In genomic region chr17:32528408-32529337, GRCm38 (mm10) we compare ENCODE assay signal across 8 mouse cellular contexts. TPM values are rescaled to one million over a fixed set of nuclear protein-coding genes. Genes with fewer than 3 reads are reported as not detected.
DNase-seq lines count a peak whose midpoint lies in the region; ATAC-seq and TF ChIP-seq lines count a peak whose summit lies in the region.

No protein-coding gene starts in this region.

- peaks cover 7% of the 10 kb centered on the region for H3K4me1 ChIP-seq in bone marrow macrophage, adult 2 months (ENCODE audit: control insufficient read depth, insufficient read depth, low read length)
- H3K4me1 ChIP-seq in embryonic facial prominence, embryonic 15.5 days = no peaks in the 10 kb centered on the region
- 0 out of 2 replicates have a peak, but pooled peaks cover 3% of the 10 kb centered on the region for H3K4me1 ChIP-seq in kidney, embryonic 14.5 days (ENCODE audit: control insufficient read depth, insufficient read depth, low read length)
- H3K4me1 ChIP-seq in limb, embryonic 14.5 days (ENCODE audit: control insufficient read depth, insufficient read depth, low read length) = no peaks in the 10 kb centered on the region
- H3K4me1 ChIP-seq in midbrain, embryonic 16.5 days (ENCODE audit: control insufficient read depth, insufficient read depth, low read length) = no peaks in the 10 kb centered on the region
- H3K4me1 ChIP-seq in spleen, adult 2 months (ENCODE audit: control insufficient read depth, insufficient read depth, insufficient read length) = peaks cover 6% of the 10 kb centered on the region

- no peak for ATAC-seq in embryonic facial prominence, embryonic 15.5 days (ENCODE audit: insufficient number of reproducible peaks, low FRiP score, low TSS enrichment, low read depth)
- peak; percentile 89 for ATAC-seq in kidney, embryonic 14.5 days (ENCODE audit: low FRiP score, low TSS enrichment)
- peak; percentile 37 for ATAC-seq in limb, embryonic 14.5 days (ENCODE audit: low FRiP score, low read depth)
- ATAC-seq in midbrain, embryonic 16.5 days = peak; percentile 68; the same call in 1 of the 2 replicates

- 25% methylated on average over 26 of the region's 26 CpGs for WGBS in embryonic facial prominence, embryonic 15.5 days
- WGBS in kidney, embryonic 14.5 days = 16% methylated on average over 26 of the region's 26 CpGs
- 22% methylated on average over 25 of the region's 26 CpGs for WGBS in limb, embryonic 14.5 days
- WGBS in midbrain, embryonic 16.5 days = 18% methylated on average over 26 of the region's 26 CpGs
- 14% methylated on average over 26 of the region's 26 CpGs for WGBS in spleen, adult 2 months

- H3K27ac ChIP-seq in bone marrow macrophage, adult 2 months (ENCODE audit: insufficient read depth, low read depth, low read length) = no peak overlapping the region
- no peak overlapping the region for H3K27ac ChIP-seq in embryonic facial prominence, embryonic 15.5 days (replicated peaks)
- H3K27ac ChIP-seq in kidney, embryonic 14.5 days (ENCODE audit: low read depth, low read length) = no peak overlapping the region
- H3K27ac ChIP-seq in limb, embryonic 14.5 days (replicated peaks; ENCODE audit: low read depth, low read length) = no peak overlapping the region
- no peak overlapping the region for H3K27ac ChIP-seq in midbrain, embryonic 16.5 days (ENCODE audit: low read length)
- peak overlapping the region; percentile 42; the same call in 1 of the 2 replicates for H3K27ac ChIP-seq in spleen, adult 2 months (ENCODE audit: insufficient read depth, low read length)

- peaks cover 17% of the 10 kb centered on the region; the same call in 1 of the 2 replicates for H3K36me3 ChIP-seq in embryonic facial prominence, embryonic 15.5 days
- no peaks in the 10 kb centered on the region for H3K36me3 ChIP-seq in kidney, embryonic 14.5 days (ENCODE audit: control insufficient read depth, insufficient read depth, low read length)
- peaks cover 36% of the 10 kb centered on the region for H3K36me3 ChIP-seq in limb, embryonic 14.5 days (ENCODE audit: control insufficient read depth, insufficient read depth, low read length)
- H3K36me3 ChIP-seq in midbrain, embryonic 16.5 days (ENCODE audit: control insufficient read depth, insufficient read depth, low read length) = no peaks in the 10 kb centered on the region
- no peaks in the 10 kb centered on the region for H3K36me3 ChIP-seq in spleen, adult 2 months (ENCODE audit: control insufficient read depth, insufficient read depth, low read length)

- DNase-seq in B cell, adult 2 months = peak; percentile 86 to 87
- peak; percentile 82 to 87 for DNase-seq in heart, adult 9 months (ENCODE audit: low spot score in 2 of 2)
- peak; percentile 56 for DNase-seq in limb, embryonic 14.5 days (ENCODE audit: low spot score)
- peak; percentile 74 to 83 for DNase-seq in spleen, adult 2 months (ENCODE audit: low read depth in 1 of 2, low spot score in 2 of 2)

- peak overlapping the region; percentile 40 for H3K4me2 ChIP-seq in embryonic facial prominence, embryonic 15.5 days (replicated peaks)
- H3K4me2 ChIP-seq in kidney, embryonic 14.5 days (replicated peaks; ENCODE audit: low read depth, low read length) = peak overlapping the region; percentile 43
- peak overlapping the region; percentile 31 for H3K4me2 ChIP-seq in limb, embryonic 14.5 days (replicated peaks; ENCODE audit: low read depth, low read length, severe bottlenecking)
- peak overlapping the region; percentile 34 for H3K4me2 ChIP-seq in midbrain, embryonic 16.5 days (ENCODE audit: low read length)

- no peaks in the 10 kb centered on the region for H3K9me3 ChIP-seq in embryonic facial prominence, embryonic 15.5 days (replicated peaks)
- no peaks in the 10 kb centered on the region for H3K9me3 ChIP-seq in kidney, embryonic 14.5 days (ENCODE audit: control insufficient read depth, low read length)
- H3K9me3 ChIP-seq in limb, embryonic 14.5 days (ENCODE audit: control insufficient read depth, low read length) = no peaks in the 10 kb centered on the region
- no peaks in the 10 kb centered on the region for H3K9me3 ChIP-seq in midbrain, embryonic 16.5 days (replicated peaks; ENCODE audit: control insufficient read depth, low read length, poor library complexity, severe bottlenecking)

- H3K27me3 ChIP-seq in embryonic facial prominence, embryonic 15.5 days = no peaks in the 10 kb centered on the region
- no peaks in the 10 kb centered on the region for H3K27me3 ChIP-seq in kidney, embryonic 14.5 days (ENCODE audit: control insufficient read depth, insufficient read depth, low read length)
- no peaks in the 10 kb centered on the region for H3K27me3 ChIP-seq in limb, embryonic 14.5 days (ENCODE audit: control insufficient read depth, insufficient read depth, low read length)
- H3K27me3 ChIP-seq in midbrain, embryonic 16.5 days (ENCODE audit: control insufficient read depth, insufficient read depth, low read depth, low read length) = no peaks in the 10 kb centered on the region
- H3K27me3 ChIP-seq in spleen, adult 2 months (ENCODE audit: control insufficient read depth, insufficient read depth, low read length) = no peaks in the 10 kb centered on the region

- H3K4me3 ChIP-seq in bone marrow macrophage, adult 2 months (ENCODE audit: insufficient read depth, low read length) = peak overlapping the region; percentile 55
- no peak overlapping the region; the same call in 1 of the 2 replicates for H3K4me3 ChIP-seq in embryonic facial prominence, embryonic 15.5 days (replicated peaks)
- peak overlapping the region; percentile 31; the same call in 1 of the 2 replicates for H3K4me3 ChIP-seq in kidney, embryonic 14.5 days (ENCODE audit: low read length)
- H3K4me3 ChIP-seq in limb, embryonic 14.5 days (replicated peaks; ENCODE audit: low read length) = no peak overlapping the region
- H3K4me3 ChIP-seq in midbrain, embryonic 16.5 days (ENCODE audit: low read depth, low read length) = no peak overlapping the region
- H3K4me3 ChIP-seq in spleen, adult 2 months (ENCODE audit: extremely low read depth, insufficient read depth, insufficient read length) = peak overlapping the region; percentile 54

- H3K9ac ChIP-seq in embryonic facial prominence, embryonic 15.5 days = no peak overlapping the region
- peak overlapping the region; percentile 47; the same call in 1 of the 2 replicates for H3K9ac ChIP-seq in kidney, embryonic 14.5 days (ENCODE audit: low read depth, low read length)
- peak overlapping the region; percentile 16; the same call in 1 of the 2 replicates for H3K9ac ChIP-seq in limb, embryonic 14.5 days (ENCODE audit: low read depth, low read length, severe bottlenecking)
- 0 out of 2 replicates have a peak overlapping the region, but pooled peaks have one; percentile 25 for H3K9ac ChIP-seq in midbrain, embryonic 16.5 days (ENCODE audit: low read depth, low read length)

- TF ChIP-seq CTCF in bone marrow macrophage, adult 2 months (IDR thresholded peaks at IDR 0.05; ENCODE audit: low read depth, low read length) = peak; percentile 77
- peak; percentile 90 for TF ChIP-seq CTCF in spleen, adult 2 months (IDR thresholded peaks at IDR 0.05; ENCODE audit: extremely low read depth, insufficient read depth, insufficient read length, insufficient replicate concordance)

- no peak for TF ChIP-seq POLR2A in bone marrow macrophage, adult 2 months (IDR thresholded peaks at IDR 0.05; ENCODE audit: borderline replicate concordance, low read depth, low read length)
- TF ChIP-seq POLR2A in limb, embryonic 14.5 days (IDR thresholded peaks at IDR 0.05; ENCODE audit: borderline replicate concordance, extremely low read depth, insufficient read depth, insufficient read length) = no peak
- TF ChIP-seq POLR2A in spleen, adult 2 months (IDR thresholded peaks at IDR 0.05; ENCODE audit: low read depth, low read length) = peak; percentile 62

RNA-seq across cellular contexts. Expression of gene Cyp4f16, which starts 7.7 kb away (rescaled TPM):
- polyA plus RNA-seq in bone marrow macrophage, adult 2 months (2012; ENCODE audit: insufficient read depth, insufficient read length, missing spikeins) = 52.2 and 53.6 TPM in 2 replicates
- polyA plus RNA-seq in embryonic facial prominence, embryonic 15.5 days (2015; fragmentation: Nextera tagmentation; extraction: Ambion mirVana) = 18.2 and 23.3 TPM in 2 replicates
- polyA plus RNA-seq in kidney, embryonic 14.5 days (2014; fragmentation: Nextera tagmentation; extraction: Ambion mirVana) = 15.3 and 15.9 TPM in 2 replicates
- polyA plus RNA-seq in limb, embryonic 14.5 days (2012; rRNA removed) = 34.0 and 39.5 TPM in 2 replicates
- 16.7 and 18.6 TPM in 2 replicates for polyA plus RNA-seq in limb, embryonic 14.5 days (2014; fragmentation: Nextera tagmentation; extraction: Ambion mirVana)
- polyA plus RNA-seq in midbrain, embryonic 16.5 days (2015; fragmentation: Nextera tagmentation; extraction: Ambion mirVana) = 12.9 and 15.9 TPM in 2 replicates
- 39.7 and 42.2 TPM in 2 replicates for polyA plus RNA-seq in spleen, adult 2 months (2012; rRNA removed)

RNA-seq across cellular contexts. Expression of gene Cyp4f17, which starts 22.8 kb away (rescaled TPM):
- 2.2 and 3.5 TPM in 2 replicates for polyA plus RNA-seq in bone marrow macrophage, adult 2 months (2012; ENCODE audit: insufficient read depth, insufficient read length, missing spikeins)
- 11.7 and 15.5 TPM in 2 replicates for polyA plus RNA-seq in embryonic facial prominence, embryonic 15.5 days (2015; fragmentation: Nextera tagmentation; extraction: Ambion mirVana)
- 6.9 and 7.3 TPM in 2 replicates for polyA plus RNA-seq in kidney, embryonic 14.5 days (2014; fragmentation: Nextera tagmentation; extraction: Ambion mirVana)
- polyA plus RNA-seq in limb, embryonic 14.5 days (2012; rRNA removed) = 16.5 and 26.0 TPM in 2 replicates
- polyA plus RNA-seq in limb, embryonic 14.5 days (2014; fragmentation: Nextera tagmentation; extraction: Ambion mirVana) = 7.7 and 11.7 TPM in 2 replicates
- 12.4 and 15.7 TPM in 2 replicates for polyA plus RNA-seq in midbrain, embryonic 16.5 days (2015; fragmentation: Nextera tagmentation; extraction: Ambion mirVana)
- 1.9 and 2.4 TPM in 2 replicates for polyA plus RNA-seq in spleen, adult 2 months (2012; rRNA removed)

Comparison
In these comparisons a context has a peak if more than half of its experiments do, and no peak if none do; other contexts are left out.
1. H3K4me3 ChIP-seq: peak in bone marrow macrophage, adult 2 months (single experiment), kidney, embryonic 14.5 days (single experiment) and spleen, adult 2 months (single experiment); none in embryonic facial prominence, embryonic 15.5 days (single experiment), limb, embryonic 14.5 days (single experiment) and midbrain, embryonic 16.5 days (single experiment).
2. Peak in every context shown above with its lines, with median percentiles within 50 percentile points of each other: DNase-seq and H3K4me2 ChIP-seq.